Mouse (Mus musculus) testis, adult 2 months (tissue): ENCODE data around the gene Plin4. TPM values are rescaled to one million over a fixed set of nuclear protein-coding genes. Genes with fewer than 3 reads are reported as not detected.
"Not testable (repeated sequence)": the region's sequence is repeated elsewhere in the genome, so short reads cannot be mapped to it uniquely, and the experiment has no call there.

ENCODE experiments used
- H3K27ac ChIP-seq: fragments of 200-500 bp; 2 replicates; pipeline ENCODE4 v1.5.1; 2012; ENCODE audit warnings: low read depth, low read length; ENCODE audit not compliant: control insufficient read depth, insufficient read depth
- H3K27me3 ChIP-seq: fragments of 200-500 bp; 2 replicates; pipeline ENCODE4 v1.6.1; 2012; ENCODE audit warnings: mild to moderate bottlenecking, low read length, moderate library complexity; ENCODE audit not compliant: control insufficient read depth, insufficient read depth
- H3K36me3 ChIP-seq: fragments of 200-500 bp; 2 replicates; pipeline ENCODE4 v1.6.1; 2012; ENCODE audit warnings: mild to moderate bottlenecking, low read length; ENCODE audit not compliant: control insufficient read depth, insufficient read depth
- H3K4me1 ChIP-seq: fragments of 200-500 bp; 2 replicates; pipeline ENCODE4 v1.6.1; 2012; ENCODE audit warnings: low read length; ENCODE audit not compliant: control insufficient read depth, insufficient read depth
- H3K4me3 ChIP-seq: fragments of 200-500 bp; 2 replicates; pipeline ENCODE4 v1.5.1; 2012; ENCODE audit warnings: low read depth, mild to moderate bottlenecking, low read length, moderate library complexity, mixed read lengths; ENCODE audit not compliant: control insufficient read depth
- CTCF ChIP-seq: fragments of 200-500 bp; IDR thresholded peaks from 2 replicates; pipeline ENCODE4 v1.5.1; 2012; ENCODE audit warnings: low read depth, mild to moderate bottlenecking, inconsistent platforms, low read length, moderate library complexity; ENCODE audit not compliant: control insufficient read depth, insufficient read depth, insufficient replicate concordance
- POLR2A ChIP-seq: fragments of 200-500 bp; IDR thresholded peaks from 2 replicates; pipeline ENCODE4 v1.6.1; 2012; ENCODE audit warnings: low read depth, mild to moderate bottlenecking, inconsistent platforms, low read length, moderate library complexity; ENCODE audit not compliant: control insufficient read depth
- polyA plus RNA-seq: library from polyadenylated mRNA; depleted of rRNA; stranded (reverse); fragments of >200 nt; gene quantifications from 2 replicates; pipeline ENCODE4 v1.2.3, GENCODE M21; 2012

Plin4 gene
- polyA plus RNA-seq, 1 experiment = 1.5 TPM

DNA sequence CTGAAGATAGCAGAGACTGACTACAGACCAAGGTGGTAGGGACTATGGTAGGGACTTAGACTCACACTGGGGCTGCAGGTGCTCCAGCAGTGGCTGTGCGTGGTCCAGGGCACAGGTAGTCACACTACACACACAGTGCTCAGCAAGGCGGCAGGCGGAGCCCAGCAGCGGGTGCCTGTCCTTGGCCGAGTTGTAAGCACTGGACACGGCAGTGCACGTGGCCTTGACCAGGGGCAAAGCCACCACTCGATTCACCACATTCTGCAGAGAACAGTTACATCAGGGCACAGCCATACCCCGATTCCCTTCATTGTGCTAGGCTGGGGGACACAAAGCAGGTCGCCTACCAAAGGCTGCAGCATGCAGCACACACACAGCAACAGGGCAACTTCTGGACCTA, 6.6 kb upstream of the Plin4 start:
- Histone ChIP-seq H3K4me1 (peaks cover 26% of the 10 kb centered on the region), H3K4me3 (no peak overlapping the region), H3K36me3 (no peaks in the 10 kb centered on the region), H3K27me3 (no peaks in the 10 kb centered on the region), H3K27ac (peak overlapping the region; percentile 45; the same call in 1 of the 2 replicates)
- no peak for TF ChIP-seq POLR2A
- no peak for TF ChIP-seq CTCF

DNA sequence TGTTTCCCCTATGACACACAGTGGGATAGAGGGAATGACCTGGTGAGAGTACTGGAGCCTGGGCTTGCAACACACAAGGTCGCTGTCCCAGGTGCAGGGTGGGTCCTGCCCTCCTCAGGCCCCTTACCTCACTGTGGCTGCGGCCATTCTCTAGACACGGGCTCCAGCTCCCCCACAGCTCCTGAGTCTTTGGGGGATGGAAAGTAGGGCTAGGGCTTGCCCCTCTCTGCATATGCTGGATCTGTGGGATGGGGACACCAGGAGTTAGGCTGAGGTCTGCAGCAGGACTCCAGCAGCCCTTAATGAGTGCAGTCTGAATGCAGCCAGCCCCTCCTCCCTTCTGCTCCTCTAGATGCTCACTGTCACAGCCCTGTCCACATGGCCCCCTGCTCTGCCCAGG, 3.1 kb upstream of the Plin4 start:
- TF ChIP-seq POLR2A (no peak), CTCF (no peak)
- Histone ChIP-seq H3K27me3 (no peaks in the 10 kb centered on the region), H3K4me1 (peaks cover 22% of the 10 kb centered on the region), H3K4me3 (no peak overlapping the region), H3K36me3 (no peaks in the 10 kb centered on the region), H3K27ac (no peak overlapping the region)

DNA sequence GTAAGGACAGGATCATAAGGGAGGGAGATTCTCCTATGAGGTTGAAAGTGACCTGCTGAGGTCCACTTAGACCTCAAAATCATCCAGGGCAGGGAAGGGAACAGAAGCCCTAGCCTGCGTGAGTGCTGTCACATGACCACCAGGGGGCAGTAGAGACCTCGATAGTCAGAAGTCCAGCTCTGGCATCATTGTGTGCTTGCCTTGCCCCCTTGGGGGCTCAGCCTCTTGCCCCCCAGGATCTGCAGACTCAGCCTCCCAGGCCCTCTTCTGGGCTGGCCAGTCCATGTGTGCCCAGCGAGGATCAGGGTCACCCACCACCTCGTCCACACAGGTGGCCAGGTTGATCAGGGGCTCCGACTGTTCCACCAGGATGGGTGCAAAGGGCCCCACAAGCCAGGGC, 2.3 kb upstream of the Plin4 start:
- Histone ChIP-seq H3K4me3 (no peak overlapping the region), H3K4me1 (peaks cover 14% of the 10 kb centered on the region)
- TF ChIP-seq POLR2A = no peak
- peak; percentile 85 for TF ChIP-seq CTCF

DNA sequence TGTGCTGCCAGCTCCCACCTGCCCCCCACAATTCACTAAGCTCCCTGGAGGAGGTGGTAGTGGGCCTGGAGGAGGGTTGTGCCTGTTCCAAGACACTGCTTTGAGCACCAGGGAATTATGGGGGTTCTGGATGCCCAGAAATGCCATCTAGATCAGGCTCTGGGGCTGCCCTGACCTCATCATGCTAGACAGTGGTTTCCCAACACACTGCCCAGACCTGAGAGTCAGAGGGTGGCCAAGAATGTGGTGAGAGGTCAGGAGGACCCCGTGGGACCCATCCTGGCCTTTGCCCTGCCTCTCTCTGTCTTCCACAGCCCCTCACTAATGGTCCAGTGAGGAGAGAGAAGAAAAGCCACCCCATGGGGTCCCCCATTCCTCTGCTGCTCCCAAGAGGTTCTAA, 1.4 kb upstream of the Plin4 start:
- Histone ChIP-seq H3K4me3 (no peak overlapping the region), H3K27me3 (no peaks in the 10 kb centered on the region), H3K4me1 (peaks cover 6% of the 10 kb centered on the region), H3K36me3 (no peaks in the 10 kb centered on the region), H3K27ac (no peak overlapping the region)
- TF ChIP-seq POLR2A (no peak), CTCF (no peak)

More for the DNA sequence above, 2.3 kb upstream of the Plin4 start:
- Histone ChIP-seq H3K27me3 (no peaks in the 10 kb centered on the region), H3K36me3 (no peaks in the 10 kb centered on the region), H3K27ac (no peak overlapping the region)

DNA sequence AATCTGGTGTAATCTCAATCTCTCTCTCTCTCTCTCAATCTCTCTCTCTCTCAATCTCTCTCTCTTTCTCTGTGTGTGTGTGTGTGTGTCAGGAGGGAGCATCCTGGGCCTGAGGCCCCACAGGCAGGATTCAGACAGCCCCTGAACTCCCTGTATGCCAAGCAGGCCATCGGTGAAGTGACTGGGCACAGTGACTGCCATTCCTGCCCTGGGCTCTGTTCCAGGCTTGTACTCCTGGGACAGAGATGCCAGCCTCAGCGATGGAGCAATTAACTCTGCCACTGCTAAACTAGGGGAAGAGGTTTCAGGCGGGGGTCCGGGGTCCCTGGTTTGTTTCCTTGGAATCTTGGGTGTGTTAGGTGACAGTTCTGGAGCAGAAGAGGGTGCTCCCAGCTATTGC, 968 bp upstream of the Plin4 start:
- Histone ChIP-seq H3K27ac (no peak overlapping the region), H3K27me3 (no peaks in the 10 kb centered on the region), H3K4me1 (peaks cover 6% of the 10 kb centered on the region), H3K4me3 (no peak overlapping the region), H3K36me3 (no peaks in the 10 kb centered on the region)
- TF ChIP-seq POLR2A = no peak
- TF ChIP-seq CTCF = no peak

DNA sequence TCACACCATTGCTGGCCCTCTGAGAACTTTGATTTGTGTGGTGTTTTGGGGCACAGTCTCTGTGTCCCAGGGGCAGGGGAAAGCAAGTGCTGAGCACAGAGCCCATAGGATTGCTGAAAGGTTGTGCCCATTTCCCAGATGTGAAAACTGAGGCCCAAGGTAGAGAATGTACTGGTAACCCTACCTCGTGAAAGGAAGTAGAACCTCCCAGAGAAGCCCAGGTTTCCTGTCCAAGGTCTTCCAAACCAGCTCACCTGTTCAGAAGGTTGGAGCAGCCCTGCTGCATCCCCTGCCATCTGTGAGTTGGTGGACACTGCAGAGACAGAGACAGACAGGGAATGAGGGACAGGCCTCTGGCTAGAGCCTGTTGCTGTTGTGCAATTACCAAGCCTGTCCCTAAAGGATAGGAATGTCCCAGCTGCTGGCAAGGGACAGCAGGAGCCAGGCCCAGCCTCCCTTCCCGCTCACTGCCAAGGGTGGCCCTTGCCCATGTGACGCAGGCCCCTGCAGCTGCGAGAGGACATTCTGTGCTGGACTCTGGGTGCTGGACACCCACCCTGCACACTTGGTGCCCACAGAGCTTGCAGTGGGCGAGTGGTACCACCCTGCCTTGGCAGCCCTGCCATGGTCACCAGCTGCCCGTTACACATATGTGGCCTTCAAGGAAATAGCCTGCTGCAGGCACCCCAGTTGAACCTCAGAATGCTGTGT, 1.1 kb downstream of the Plin4 start:
- H3K4me1 ChIP-seq = peaks cover 6% of the 10 kb centered on the region
- H3K27ac ChIP-seq = peak overlapping the region; percentile 81
- TF ChIP-seq CTCF (no peak), POLR2A (no peak)
- H3K36me3 ChIP-seq = no peaks in the 10 kb centered on the region
- H3K27me3 ChIP-seq = no peaks in the 10 kb centered on the region
- no peak overlapping the region for H3K4me3 ChIP-seq

DNA sequence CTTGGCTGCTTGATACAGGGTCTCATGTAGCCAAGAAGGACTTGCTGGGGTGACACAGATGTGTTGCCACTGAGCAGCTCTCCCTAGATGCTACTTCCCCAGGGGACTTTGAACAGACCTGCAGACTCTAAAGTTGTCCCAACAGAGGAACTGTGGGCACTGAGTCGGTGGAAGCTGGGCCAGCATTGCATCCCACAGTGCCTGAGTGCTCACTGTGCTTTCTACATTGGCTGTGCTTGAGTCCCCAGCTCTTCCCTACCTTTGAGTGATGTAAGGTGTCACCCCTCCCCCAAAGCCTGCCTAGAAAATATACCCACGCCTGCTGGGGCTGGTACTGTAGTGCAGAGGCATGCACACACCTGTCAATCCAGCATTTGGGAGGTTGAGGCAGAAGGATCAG, 1.9 kb downstream of the Plin4 start:
- peaks cover 6% of the 10 kb centered on the region for H3K4me1 ChIP-seq
- H3K27ac ChIP-seq = no peak overlapping the region
- TF ChIP-seq CTCF (no peak), POLR2A (no peak)
- no peak overlapping the region for H3K4me3 ChIP-seq
- no peaks in the 10 kb centered on the region; the same call in 1 of the 2 replicates for H3K36me3 ChIP-seq
- H3K27me3 ChIP-seq = no peaks in the 10 kb centered on the region

DNA sequence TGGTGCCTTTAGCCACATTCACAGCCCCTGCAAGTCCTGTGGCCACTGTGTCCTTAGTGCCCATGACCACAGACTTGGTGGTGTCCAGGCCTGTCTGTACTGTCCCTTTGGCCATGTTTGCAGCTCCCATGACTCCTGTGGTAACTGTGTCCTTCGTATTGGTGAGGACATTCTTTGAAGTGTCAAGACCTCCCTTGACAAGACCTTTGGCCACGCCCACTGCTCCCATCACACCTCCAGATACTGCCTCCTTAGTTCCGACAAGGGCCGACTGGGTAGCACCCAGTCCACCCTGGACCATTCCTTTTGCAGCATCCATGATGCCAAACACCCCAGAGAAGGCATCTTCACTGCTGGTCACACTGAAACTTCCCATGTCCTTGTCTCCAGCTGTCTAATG, 2.6 kb downstream of the Plin4 start:
- Histone ChIP-seq H3K36me3 (no peaks in the 10 kb centered on the region; the same call in 1 of the 2 replicates), H3K27ac (no peak overlapping the region), H3K27me3 (no peaks in the 10 kb centered on the region), H3K4me1 (peaks cover 6% of the 10 kb centered on the region), H3K4me3 (no peak overlapping the region)
- TF ChIP-seq POLR2A = no peak
- no peak for TF ChIP-seq CTCF

DNA sequence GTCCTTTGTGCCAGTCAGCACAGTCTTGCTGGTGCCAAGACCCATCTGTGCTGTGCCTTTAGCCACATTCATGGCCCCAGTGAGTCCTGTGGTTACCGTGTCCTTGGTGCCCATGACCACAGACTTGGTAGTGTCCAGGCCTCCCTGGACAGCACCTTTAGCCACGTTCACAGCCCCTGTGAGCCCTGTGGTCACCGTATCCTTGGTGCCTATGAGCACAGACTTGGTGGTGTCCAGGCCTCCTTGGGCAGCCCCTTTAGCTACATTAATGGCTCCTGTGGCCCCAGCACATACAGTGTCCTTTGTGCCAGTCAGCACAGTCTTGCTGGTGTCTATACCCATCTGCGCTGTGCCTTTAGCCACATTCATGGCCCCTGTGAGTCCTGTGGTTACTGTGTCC, 3.2 kb downstream of the Plin4 start:
- H3K36me3 ChIP-seq, H3K4me3 ChIP-seq, H3K27ac ChIP-seq, H3K4me1 ChIP-seq, H3K27me3 ChIP-seq: not testable (repeated sequence)

DNA sequence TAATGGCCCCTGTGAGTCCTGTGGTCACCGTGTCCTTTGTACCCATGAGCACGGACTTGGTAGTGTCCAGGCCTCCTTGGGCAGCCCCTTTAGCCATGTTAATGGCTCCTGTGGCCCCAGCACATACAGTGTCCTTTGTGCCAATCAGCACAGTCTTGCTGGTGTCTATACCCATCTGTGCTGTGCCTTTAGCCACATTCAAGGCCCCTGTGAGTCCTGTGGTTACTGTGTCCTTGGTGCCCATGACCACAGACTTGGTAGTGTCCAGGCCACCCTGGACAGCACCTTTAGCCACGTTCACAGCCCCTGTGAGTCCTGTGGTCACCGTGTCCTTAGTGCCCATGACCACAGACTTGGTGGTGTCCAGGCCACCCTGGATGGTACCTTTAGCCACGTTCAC, 4.8 kb downstream of the Plin4 start:
- H3K36me3 ChIP-seq, H3K4me3 ChIP-seq, H3K27ac ChIP-seq: not testable (repeated sequence)

More for the DNA sequence above, 4.8 kb downstream of the Plin4 start:
- not testable (repeated sequence) for H3K27me3 ChIP-seq, H3K4me1 ChIP-seq
